Mouse (Mus musculus): Measurements from ENCODE around the gene Arpp21. TPM values are rescaled to one million over a fixed set of nuclear protein-coding genes. Genes with fewer than 3 reads are reported as not detected.
A peak's percentile ranks its signal among the peaks of the same experiment; 100 is the strongest.

Arpp21 gene
- total RNA-seq, 2 experiments from 2014 or later, result 196 to 274 TPM

DNA sequence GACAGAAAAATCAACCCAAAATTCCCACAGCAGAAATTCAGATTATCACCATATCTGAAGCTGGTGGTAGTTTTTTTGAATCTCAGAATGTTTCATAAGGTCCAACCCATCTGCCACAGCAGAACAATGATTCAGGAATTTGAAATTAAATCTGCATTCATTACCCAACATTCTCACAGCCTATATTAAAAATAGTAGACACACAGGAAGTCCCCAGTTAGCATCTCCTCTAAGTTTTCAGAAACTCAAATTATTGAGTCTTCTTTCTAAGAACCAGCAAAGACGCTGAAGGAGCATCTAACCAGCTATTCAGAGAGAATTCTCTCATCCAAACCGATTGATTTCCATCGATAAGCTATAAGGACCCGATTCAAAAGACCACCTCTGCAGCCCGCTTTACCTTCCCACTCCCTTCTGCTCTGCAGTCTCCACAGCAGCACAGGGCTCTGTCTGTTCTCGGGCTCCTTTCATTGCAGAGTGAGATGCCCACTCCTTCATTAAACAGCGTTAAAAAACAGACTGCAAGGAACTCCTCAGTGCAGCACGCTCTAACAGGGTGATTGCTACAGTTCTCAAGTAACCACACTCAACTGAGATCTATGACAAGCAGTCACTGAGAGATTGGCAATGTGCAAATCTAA lies 3.7 kb downstream of the Arpp21 start:
- DNase-seq (ENCODE audit: extremely low spot score in 1 of 2, low spot score in 1 of 2), result no peak

DNA sequence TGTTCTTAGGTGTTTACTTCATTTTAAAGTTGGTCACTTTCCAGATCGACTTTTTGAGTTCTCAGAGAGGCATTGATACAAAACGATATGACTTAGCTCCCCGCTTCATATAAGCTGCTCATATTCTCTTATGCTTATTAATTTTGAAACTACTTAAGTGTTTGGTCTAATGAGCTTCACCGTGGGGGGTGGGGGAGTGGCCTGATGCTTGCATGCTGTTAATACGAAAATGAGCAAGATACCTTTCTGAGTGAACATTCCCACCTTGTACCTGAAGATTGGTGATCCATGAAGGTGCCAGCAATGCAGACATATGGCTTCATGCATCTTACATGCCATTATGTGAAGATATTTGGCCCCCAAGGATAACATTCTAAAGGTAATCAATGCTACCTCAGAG lies 4.4 kb downstream of the Arpp21 start:
- DNase-seq (ENCODE audit: extremely low spot score in 1 of 2, low spot score in 1 of 2), result no peak

- DNase-seq (ENCODE audit: extremely low spot score in 1 of 2, low spot score in 1 of 2), result no peak
Observed at GRCm38 (mm10) chr9:112230716-112231361, 4.9 kb downstream of the Arpp21 start.

DNA sequence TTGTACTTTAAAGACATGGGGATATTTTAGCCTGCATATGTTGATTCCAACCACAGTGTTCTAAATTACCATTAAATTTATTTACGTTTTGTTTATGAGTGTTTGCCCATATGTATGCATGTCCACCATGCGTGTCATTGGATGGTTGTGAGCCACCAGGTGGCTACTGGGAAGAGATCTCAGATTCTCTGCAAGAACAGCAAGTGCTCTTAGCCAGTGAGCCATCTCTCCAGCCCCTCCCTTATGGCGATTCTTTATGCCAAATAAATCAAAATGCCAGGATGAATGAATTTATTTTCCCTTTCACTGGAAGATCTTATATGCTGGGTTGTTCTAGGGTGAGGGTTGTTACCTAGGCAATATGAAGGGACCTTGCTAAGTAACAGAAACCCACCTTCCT lies 7.3 kb downstream of the Arpp21 start:
- DNase-seq (ENCODE audit: extremely low spot score in 1 of 2, low spot score in 1 of 2), result no peak

GRCm38 (mm10) chr9:112227174-112227573 lies 8.6 kb downstream of the Arpp21 start:
- DNase-seq (ENCODE audit: extremely low spot score in 1 of 2, low spot score in 1 of 2), result no peak

DNA sequence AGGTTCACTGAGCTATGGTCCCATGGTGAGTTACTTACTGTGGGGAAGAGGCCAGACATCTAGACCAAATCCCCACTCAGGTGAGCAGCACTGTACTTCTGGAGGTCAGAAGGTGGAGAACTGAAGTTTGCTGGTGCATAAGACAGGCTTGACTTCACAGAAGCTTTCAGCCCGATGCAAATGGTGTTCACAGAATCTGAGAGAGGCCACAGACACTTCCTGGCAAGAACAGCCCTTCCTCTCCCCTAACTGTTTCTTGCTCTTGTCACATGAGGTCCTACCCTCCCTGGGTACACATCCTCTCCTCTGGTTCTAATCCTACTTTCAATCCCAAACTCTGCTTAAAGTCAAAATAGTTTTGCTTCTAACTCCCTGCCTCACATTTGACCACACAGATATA lies 9.2 kb downstream of the Arpp21 start:
- no peak for DNase-seq (ENCODE audit: extremely low spot score in 1 of 2, low spot score in 1 of 2)

GRCm38 (mm10) chr9:112225046-112225445 lies 10.7 kb downstream of the Arpp21 start:
- no peak for DNase-seq (ENCODE audit: extremely low spot score in 1 of 2, low spot score in 1 of 2)

GRCm38 (mm10) chr9:112219372-112219771 lies 16.4 kb downstream of the Arpp21 start:
- DNase-seq (ENCODE audit: extremely low spot score in 1 of 2, low spot score in 1 of 2), result no peak

DNA sequence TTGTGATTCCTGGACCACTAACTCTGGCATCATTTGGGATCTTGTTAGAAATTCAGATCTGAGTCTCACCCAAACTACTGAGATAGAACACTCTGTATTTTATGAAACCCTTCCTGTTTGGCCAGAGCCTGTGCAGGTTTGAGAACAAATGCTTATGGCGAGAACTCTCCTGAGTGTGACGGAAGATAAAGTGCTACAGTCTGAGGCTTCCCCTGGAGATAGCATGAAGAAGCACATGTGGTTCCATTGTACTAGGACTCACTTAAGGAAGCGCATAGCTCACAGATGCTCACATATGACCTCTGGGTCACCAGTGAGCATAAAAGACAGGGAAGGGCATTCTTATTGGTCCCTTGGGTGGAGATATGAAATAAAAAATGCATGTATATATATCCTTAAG lies 17.5 kb downstream of the Arpp21 start:
- DNase-seq (ENCODE audit: extremely low spot score in 1 of 2, low spot score in 1 of 2), result no peak

DNA sequence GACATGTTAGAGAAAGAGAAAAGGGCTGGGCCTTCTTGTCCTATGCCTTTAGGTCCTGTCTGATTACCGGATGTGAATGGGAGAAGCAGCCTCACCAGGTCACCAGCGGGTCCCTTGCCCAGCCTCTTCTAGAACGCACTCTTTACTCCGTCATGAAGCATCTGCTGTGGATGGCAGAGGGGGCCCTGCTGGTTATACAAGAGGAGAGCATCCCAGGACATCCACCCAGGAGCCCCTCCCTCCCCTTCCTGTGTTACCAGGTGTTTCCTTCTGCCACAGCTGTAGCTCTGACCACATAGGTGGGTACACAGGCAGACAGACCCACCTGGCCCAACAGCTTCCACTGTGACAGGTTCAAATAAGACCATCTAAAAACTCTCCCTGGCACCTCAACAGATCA lies 18.6 kb downstream of the Arpp21 start:
- DNase-seq (ENCODE audit: extremely low spot score in 1 of 2, low spot score in 1 of 2), result no peak

- no peak for DNase-seq (ENCODE audit: extremely low spot score in 1 of 2, low spot score in 1 of 2)
Observed at GRCm38 (mm10) chr9:112215030-112215806, 20.5 kb downstream of the Arpp21 start.

DNA sequence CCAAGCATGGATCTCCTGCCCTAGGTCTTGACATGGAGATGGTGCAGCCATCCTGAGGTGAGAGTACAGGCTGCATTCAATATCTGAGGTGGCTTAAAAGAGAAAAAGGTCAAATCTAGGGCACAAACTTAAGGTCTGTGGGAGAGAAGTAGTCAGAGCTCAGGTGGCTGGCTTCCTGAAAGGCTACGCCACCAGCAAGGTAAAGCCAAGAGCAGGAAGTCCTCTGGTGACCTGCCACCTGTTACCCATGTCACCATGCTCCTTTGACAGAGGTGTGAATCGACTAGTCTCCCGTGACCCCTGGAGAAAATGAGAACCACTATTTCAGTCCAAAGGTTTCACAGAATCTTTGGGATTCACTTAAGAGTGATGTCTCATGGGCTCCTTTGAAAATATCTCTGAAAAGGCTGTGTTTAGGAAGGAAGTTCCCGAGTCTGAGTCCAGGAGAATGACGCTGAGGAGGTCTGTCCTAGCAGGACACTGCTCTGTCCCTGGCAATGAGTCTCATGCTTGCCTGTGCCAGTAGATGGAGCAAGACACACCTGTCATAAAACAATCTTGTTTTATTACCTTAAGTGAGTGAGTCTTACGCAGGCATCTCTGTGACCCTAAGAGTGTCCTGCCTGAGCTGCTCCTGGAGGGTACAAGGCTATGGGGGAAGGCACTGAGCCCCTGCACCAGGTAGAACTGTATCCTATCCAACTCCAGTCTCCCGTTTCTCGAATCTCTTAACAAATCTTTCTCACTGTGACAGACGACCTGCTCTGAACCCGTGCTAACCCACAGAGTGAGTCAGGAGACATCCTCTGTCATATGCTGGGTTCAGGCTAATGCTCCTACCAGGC lies 22.1 kb downstream of the Arpp21 start:
- no peak for DNase-seq (ENCODE audit: extremely low spot score in 1 of 2, low spot score in 1 of 2)

GRCm38 (mm10) chr9:112209803-112210202 lies 25.9 kb downstream of the Arpp21 start:
- no peak for DNase-seq (ENCODE audit: extremely low spot score in 1 of 2, low spot score in 1 of 2)

DNA sequence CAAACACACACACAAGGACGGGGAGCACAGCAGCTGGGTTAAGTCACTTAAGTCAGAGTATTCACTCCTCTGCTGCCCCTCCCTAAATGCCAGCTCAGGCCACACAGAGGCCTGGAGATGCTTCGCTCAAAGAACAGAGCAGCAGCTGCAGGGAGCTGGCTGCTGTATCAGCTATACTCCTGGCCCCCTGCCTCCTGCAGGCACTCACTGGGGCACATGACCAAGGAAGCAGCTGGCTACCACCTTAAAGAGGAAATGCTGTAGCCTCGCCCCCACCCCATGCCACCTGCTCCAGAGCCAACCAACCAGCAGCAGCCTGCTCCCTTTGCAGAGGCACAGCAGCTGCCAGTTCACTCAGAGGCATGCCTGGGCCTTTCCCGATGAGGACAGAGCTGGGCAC lies 28.0 kb downstream of the Arpp21 start:
- DNase-seq (ENCODE audit: extremely low spot score in 1 of 2, low spot score in 1 of 2), result no peak

GRCm38 (mm10) chr9:112198296-112198695 lies 37.4 kb downstream of the Arpp21 start:
- DNase-seq (ENCODE audit: extremely low spot score in 1 of 2, low spot score in 1 of 2), result no peak

DNA sequence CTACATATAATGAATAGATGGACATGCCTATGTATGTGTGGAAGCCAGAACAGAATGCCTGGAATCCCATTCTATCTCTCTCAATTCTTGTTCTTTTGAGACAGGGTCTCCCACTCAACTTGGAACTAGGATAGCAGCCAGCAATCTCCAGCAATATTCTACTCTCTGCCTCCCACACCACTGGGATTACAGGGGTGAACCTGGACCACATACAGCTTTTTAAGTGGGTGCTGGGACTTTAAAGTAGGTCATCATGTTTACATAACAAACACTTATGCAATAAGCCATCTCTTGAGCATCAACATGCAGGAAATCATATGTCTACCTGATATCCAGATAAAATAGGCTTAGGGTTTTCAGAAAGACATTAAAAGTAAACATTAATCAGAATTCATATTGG lies 41.7 kb downstream of the Arpp21 start:
- DNase-seq (ENCODE audit: extremely low spot score in 1 of 2, low spot score in 1 of 2), result no peak

DNA sequence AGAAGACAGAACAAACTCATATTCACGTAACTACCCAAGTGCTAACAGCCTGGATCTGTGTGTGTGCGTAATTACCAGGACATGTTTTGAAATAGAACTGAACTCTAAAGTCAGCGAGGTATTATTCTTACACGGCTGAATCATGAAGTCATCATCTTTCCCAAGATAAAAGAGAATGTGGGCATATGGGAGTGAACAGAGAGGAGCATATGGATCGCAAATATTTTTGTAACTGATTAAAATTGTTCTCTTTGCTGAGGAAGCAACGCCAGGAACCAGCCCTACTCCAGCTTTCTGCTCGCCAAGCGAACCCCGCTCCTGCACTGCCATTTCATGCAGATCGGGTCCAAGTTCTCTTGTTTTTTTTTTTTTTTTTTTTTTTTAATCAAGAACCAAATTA lies 46.3 kb downstream of the Arpp21 start:
- no peak for DNase-seq (ENCODE audit: extremely low spot score in 1 of 2, low spot score in 1 of 2)

- peak in 1 of 2 experiments; percentile 50 for DNase-seq (ENCODE audit: extremely low spot score in 1 of 2, low spot score in 1 of 2)
Observed at GRCm38 (mm10) chr9:112188358-112188893, 47.3 kb downstream of the Arpp21 start.

DNA sequence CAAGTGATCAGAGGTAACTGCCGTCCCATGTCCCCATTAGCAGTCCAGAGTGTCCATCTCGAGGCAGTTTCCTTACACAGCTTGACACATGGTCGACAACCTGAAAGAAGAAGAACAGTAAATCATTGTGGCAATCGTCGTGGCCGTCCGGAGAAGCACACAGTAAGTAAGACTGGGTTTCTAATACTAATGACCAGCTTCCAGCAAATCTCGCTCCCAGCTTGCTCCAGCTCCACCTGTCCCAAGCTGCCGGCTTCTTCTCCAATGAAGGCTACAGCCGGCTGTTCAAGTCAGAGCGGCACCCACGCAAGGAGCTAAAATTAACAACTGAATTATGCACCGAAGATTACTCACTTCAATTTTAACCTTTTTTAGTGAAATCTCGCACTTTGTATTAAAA lies 48.1 kb downstream of the Arpp21 start:
- DNase-seq (ENCODE audit: extremely low spot score in 1 of 2, low spot score in 1 of 2), result no peak

Data from layer of hippocampus, postnatal 25 days (tissue).